Mouse (Mus musculus) adrenal gland, postnatal 14 days (tissue): ENCODE measurements around the gene G6pc3. TPM values are rescaled to one million over a fixed set of nuclear protein-coding genes. Genes with fewer than 3 reads are reported as not detected.

Source experiments
- microRNA-seq, 2 experiments: library from miRNA; unstranded; fragments of <30 nt; microRNA quantifications; one replicate each; pipeline ENCODE4 v1.2.0; 2021
- total RNA-seq: library from RNA; stranded (reverse); gene quantifications from 2 replicates; pipeline ENCODE4 v1.2.3, GENCODE M21; 2021

G6pc3 gene
- total RNA-seq, 1 experiment from 2014 or later, result 82.8 TPM

Small RNAs within 50 kb of the gene (microRNA-seq; reads per million reads assigned to microRNA genes)
- gene Mir8101, result 2.7 to 4.3 reads per million in 2 experiments

Other genes starting within 250 kb of the G6pc3 start
- 1.6 TPM in 1 of 2 replicates, not detected in the other for gene Sost, start 222.6 kb upstream of the G6pc3 start, total RNA-seq
- gene Cfap97d1, start 205.3 kb upstream of the G6pc3 start, total RNA-seq, result not detected in 2 replicates
- gene Dusp3, start 202.6 kb upstream of the G6pc3 start, total RNA-seq, result 100 and 103 TPM in 2 replicates
- gene Mpp3, start 161.2 kb upstream of the G6pc3 start, total RNA-seq, result 9.0 and 14.8 TPM in 2 replicates
- gene Cd300lg, start 148.1 kb upstream of the G6pc3 start, total RNA-seq, result 50.5 and 61.4 TPM in 2 replicates
- gene Mpp2, start 101.1 kb upstream of the G6pc3 start, total RNA-seq, result 8.6 and 10.1 TPM in 2 replicates
- gene Ppy, start 88.3 kb upstream of the G6pc3 start, total RNA-seq, result not detected in 2 replicates
- not detected in 2 replicates for gene Pyy, start 81.8 kb upstream of the G6pc3 start, total RNA-seq
- 0.60 and 5.8 TPM in 2 replicates for gene Nags, start 44.1 kb upstream of the G6pc3 start, total RNA-seq
- 14.4 and 16.5 TPM in 2 replicates for gene Tmem101, start 33.2 kb upstream of the G6pc3 start, total RNA-seq
- gene Lsm12, start 4.3 kb upstream of the G6pc3 start, total RNA-seq, result 78.7 and 81.0 TPM in 2 replicates
- gene Hdac5, start 40.5 kb downstream of the G6pc3 start, total RNA-seq, result 81.1 and 83.7 TPM in 2 replicates
- gene BC030867, start 59.3 kb downstream of the G6pc3 start, total RNA-seq, result 1.7 and 2.3 TPM in 2 replicates
- gene Asb16, start 79.1 kb downstream of the G6pc3 start, total RNA-seq, result 0.11 and 0.19 TPM in 2 replicates
- 40.1 and 40.4 TPM in 2 replicates for gene Tmub2, start 95.3 kb downstream of the G6pc3 start, total RNA-seq
- gene Atxn7l3, start 107.0 kb downstream of the G6pc3 start, total RNA-seq, result 47.9 and 53.4 TPM in 2 replicates
- gene Ubtf, start 130.1 kb downstream of the G6pc3 start, total RNA-seq, result 102 and 106 TPM in 2 replicates
- gene Slc4a1, start 176.6 kb downstream of the G6pc3 start, total RNA-seq, result 17.5 and 72.4 TPM in 2 replicates
- gene Rundc3a, start 203.8 kb downstream of the G6pc3 start, total RNA-seq, result 31.3 and 31.6 TPM in 2 replicates
- gene Slc25a39, start 218.3 kb downstream of the G6pc3 start, total RNA-seq, result 373 and 415 TPM in 2 replicates
- 180 and 194 TPM in 2 replicates for gene Grn, start 240.7 kb downstream of the G6pc3 start, total RNA-seq